Mouse (Mus musculus) G1E (cell line): ENCODE measurements around the gene Ube2m.

Source experiments
- CTCF ChIP-seq: IDR thresholded peaks from 2 replicates; pipeline ENCODE4 v1.5.1; 2012; ENCODE audit warnings: low read depth, low read length, inconsistent platforms, mixed read lengths
- GATA1 ChIP-seq: IDR thresholded peaks from 2 replicates; pipeline ENCODE4 v1.6.1; 2012; ENCODE audit warnings: borderline replicate concordance, low read length, inconsistent platforms, mixed read lengths
- GATA2 ChIP-seq: IDR thresholded peaks from 2 replicates; pipeline ENCODE4 v1.6.1; 2012; ENCODE audit warnings: low read depth, low read length, inconsistent platforms, borderline replicate concordance
- POLR2AphosphoS5 ChIP-seq: IDR thresholded peaks from 2 replicates; pipeline ENCODE4 v1.6.1; 2012; ENCODE audit warnings: low read depth, low read length, inconsistent platforms; ENCODE audit not compliant: insufficient replicate concordance
- TAL1 ChIP-seq: conservative IDR thresholded peaks from 2 replicates; pipeline ENCODE4 v1.6.1; 2012; ENCODE audit warnings: low read depth, low read length, inconsistent platforms, mixed read lengths

DNA sequence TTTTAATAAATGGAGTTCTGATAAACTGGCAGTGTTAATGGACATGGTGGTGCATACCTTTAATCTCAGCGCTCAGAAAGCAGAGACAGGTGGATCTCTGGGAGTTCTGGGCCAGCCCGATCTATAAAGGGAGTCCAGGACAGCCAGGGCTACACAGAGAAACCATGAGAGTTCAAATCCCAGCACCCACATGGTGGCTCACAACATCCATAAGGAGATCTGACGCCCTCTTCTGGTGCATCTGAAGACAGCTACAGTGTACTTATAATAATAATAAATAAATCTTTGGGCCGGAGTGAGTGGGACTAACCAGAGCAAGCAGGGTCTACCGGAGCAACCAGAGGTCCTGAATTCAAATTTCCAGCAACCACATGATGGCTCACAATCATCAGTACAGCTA is 34.7 kb downstream of the Ube2m start:
- TF ChIP-seq GATA2 (no peak), CTCF (no peak), TAL1 (no peak), GATA1 (no peak), POLR2AphosphoS5 (no peak)
